Mouse (Mus musculus) olfactory bulb, adult 2 months (tissue): Measurements from ENCODE around the gene Abcb1b.

Experiments
- CTCF ChIP-seq: fragments of 200-500 bp; IDR thresholded peaks from 2 replicates; pipeline ENCODE4 v1.5.1; 2012; ENCODE audit warnings: low read depth, mild to moderate bottlenecking, low read length, moderate library complexity; ENCODE audit not compliant: insufficient read depth
- POLR2A ChIP-seq: fragments of 200-500 bp; IDR thresholded peaks from 2 replicates; pipeline ENCODE4 v1.6.1; 2012; ENCODE audit warnings: mild to moderate bottlenecking, low read depth, low read length, moderate library complexity; ENCODE audit not compliant: insufficient read depth

DNA sequence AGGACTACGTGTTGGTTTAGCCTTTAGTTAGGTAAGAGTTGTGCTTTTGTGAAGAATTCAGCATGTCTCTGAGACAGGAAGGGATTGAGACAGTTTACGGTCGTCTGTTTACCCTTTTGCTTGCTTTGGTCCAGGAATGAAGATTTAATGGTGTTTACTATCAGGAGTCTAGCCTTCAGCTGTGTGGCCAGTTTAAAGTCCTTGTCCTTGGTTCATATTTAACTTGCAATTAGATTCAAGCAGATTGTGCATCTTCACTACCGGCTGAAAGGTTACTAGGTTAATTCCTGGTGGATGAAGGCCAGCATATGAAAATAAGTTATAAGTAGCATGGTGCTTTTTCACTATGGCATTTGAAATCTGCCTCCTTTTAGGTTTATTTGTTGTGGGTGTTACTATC, 5.7 kb upstream of the Abcb1b start:
- no peak for TF ChIP-seq POLR2A
- TF ChIP-seq CTCF = no peak
